Mouse (Mus musculus) forebrain, embryonic 15.5 days (tissue): ENCODE results near the gene Olfr482. TPM values are rescaled to one million over a fixed set of nuclear protein-coding genes. Genes with fewer than 3 reads are reported as not detected.

Source experiments
- ATAC-seq: fragments of 200-750 bp; cut with Nextera tagmentation; replicated peaks from 2 replicates; pipeline ENCODE4 v1.8.0; 2017; ENCODE audit warnings: mild to moderate bottlenecking, moderate TSS enrichment, moderate library complexity
- H3K27ac ChIP-seq: fragments of 300-500 bp; sonication (generic); replicated peaks from 2 replicates; pipeline ENCODE4 v1.5.1; 2015; ENCODE audit warnings: mild to moderate bottlenecking, inconsistent platforms
- H3K27me3 ChIP-seq: fragments of 300-500 bp; sonication (generic); 2 replicates; pipeline ENCODE4 v1.6.1; 2015; ENCODE audit warnings: inconsistent platforms
- H3K36me3 ChIP-seq: fragments of 300-500 bp; sonication (generic); 2 replicates; pipeline ENCODE4 v1.6.1; 2015; ENCODE audit warnings: mild to moderate bottlenecking, inconsistent platforms
- H3K4me1 ChIP-seq: fragments of 300-500 bp; sonication (generic); 2 replicates; pipeline ENCODE4 v1.6.1; 2015; ENCODE audit warnings: inconsistent platforms
- H3K4me2 ChIP-seq: fragments of 300-500 bp; sonication (generic); replicated peaks from 2 replicates; pipeline ENCODE4 v1.6.1; 2015; ENCODE audit warnings: mild to moderate bottlenecking, inconsistent platforms
- H3K4me3 ChIP-seq: fragments of 300-500 bp; sonication (generic); 2 replicates; pipeline ENCODE4 v1.5.1; 2015; ENCODE audit warnings: mild to moderate bottlenecking, inconsistent platforms
- H3K9ac ChIP-seq: fragments of 300-500 bp; sonication (generic); replicated peaks from 2 replicates; pipeline ENCODE4 v1.6.1; 2015; ENCODE audit warnings: mild to moderate bottlenecking, inconsistent platforms
- H3K9me3 ChIP-seq: fragments of 300-500 bp; sonication (generic); 2 replicates; pipeline ENCODE4 v1.6.1; 2016; ENCODE audit warnings: inconsistent platforms
- WGBS: fragments of 180-500 bp; shearing (Covaris S2); methylation state at CpG from one replicate; pipeline ENCODE4 v1.1.7; 2015; ENCODE audit warnings: mixed read lengths; 5-methylcytosine and 5-hydroxymethylcytosine counted together
- polyA plus RNA-seq: library from polyadenylated mRNA; unstranded; fragments of >200 nt; fragmentation: Nextera tagmentation; extraction: Ambion mirVana; gene quantifications from 2 replicates; pipeline ENCODE4 v1.2.1, GENCODE M21; 2015

Gene Olfr482
- 0.08 and 0.09 TPM in 2 replicates for polyA plus RNA-seq

GRCm38 (mm10) chr7:108097486-108097885 is at the start of gene Olfr482:
Gene Olfr482 (minus strand): TSS chr7:108097586.
- Histone ChIP-seq H3K4me2 (no peak within 1 kb of the TSS), H3K4me3 (no peak within 1 kb of the TSS)
- whole genome bisulfite sequencing, result 93% methylated on average over 1 of the region's 1 CpGs

DNA sequence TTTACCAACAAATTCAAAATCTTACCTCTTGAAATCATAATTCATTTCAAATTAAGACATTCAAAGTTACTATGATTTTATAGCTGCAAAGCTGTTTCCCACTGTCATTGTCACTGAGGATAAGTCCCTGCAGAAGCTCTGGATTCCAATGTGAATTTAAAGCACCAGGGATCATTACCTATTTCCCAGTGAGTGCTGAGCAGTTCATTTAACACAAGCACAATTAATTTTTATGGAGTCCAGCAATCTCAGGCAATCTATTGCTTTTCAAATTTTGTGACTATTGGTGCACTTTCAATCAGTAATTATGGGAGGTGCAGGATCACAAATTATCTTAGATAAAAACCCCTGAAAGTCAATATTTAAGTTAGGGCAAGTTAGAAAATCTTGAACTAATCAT is 30.0 kb upstream of the Olfr482 start, which contains the start of gene Olfr484:
Olfr484 (minus strand) TSS at position 101 of the 400 bp plus-strand sequence.
- H3K9ac ChIP-seq, result no peak within 1 kb of the TSS
- ATAC-seq, result no peak
- H3K4me3 ChIP-seq, result no peak within 1 kb of the TSS
- no peak within 1 kb of the TSS for H3K27ac ChIP-seq
- H3K27me3 ChIP-seq, result no peaks in the 10 kb centered on the region
- H3K4me1 ChIP-seq, result no peaks in the 10 kb centered on the region
- no peaks in the 10 kb centered on the region for H3K36me3 ChIP-seq
- no peak within 1 kb of the TSS for H3K4me2 ChIP-seq
- no peaks in the 10 kb centered on the region for H3K9me3 ChIP-seq

More at GRCm38 (mm10) chr7:108097486-108097885, at the start of gene Olfr482:
- H3K9ac ChIP-seq, result no peak within 1 kb of the TSS
- H3K4me1 ChIP-seq, result no peaks in the 10 kb centered on the region
- H3K27me3 ChIP-seq, result no peaks in the 10 kb centered on the region
- no peaks in the 10 kb centered on the region for H3K9me3 ChIP-seq
- H3K36me3 ChIP-seq, result no peaks in the 10 kb centered on the region
- no peak within 1 kb of the TSS for H3K27ac ChIP-seq
- ATAC-seq, result no peak

- Histone ChIP-seq H3K27me3 (no peaks in the 10 kb centered on the region), H3K36me3 (no peaks in the 10 kb centered on the region), H3K4me2 (no peak overlapping the region), H3K9me3 (no peaks in the 10 kb centered on the region), H3K4me3 (no peak overlapping the region), H3K4me1 (no peaks in the 10 kb centered on the region), H3K27ac (no peak overlapping the region), H3K9ac (no peak overlapping the region)
- 81% methylated on average over 1 of the region's 1 CpGs for WGBS
- no peak for ATAC-seq
These were observed 24.0 kb upstream of the Olfr482 start for GRCm38 (mm10) chr7:108121416-108121815.

- Histone ChIP-seq H3K4me3 (no peak overlapping the region), H3K9ac (no peak overlapping the region), H3K36me3 (no peaks in the 10 kb centered on the region), H3K4me1 (no peaks in the 10 kb centered on the region), H3K4me2 (no peak overlapping the region), H3K27me3 (no peaks in the 10 kb centered on the region), H3K9me3 (no peaks in the 10 kb centered on the region), H3K27ac (no peak overlapping the region)
- WGBS, result 30% methylated on average over 1 of the region's 1 CpGs
- no peak for ATAC-seq
These were observed 23.3 kb upstream of the Olfr482 start for GRCm38 (mm10) chr7:108120681-108121080.

DNA sequence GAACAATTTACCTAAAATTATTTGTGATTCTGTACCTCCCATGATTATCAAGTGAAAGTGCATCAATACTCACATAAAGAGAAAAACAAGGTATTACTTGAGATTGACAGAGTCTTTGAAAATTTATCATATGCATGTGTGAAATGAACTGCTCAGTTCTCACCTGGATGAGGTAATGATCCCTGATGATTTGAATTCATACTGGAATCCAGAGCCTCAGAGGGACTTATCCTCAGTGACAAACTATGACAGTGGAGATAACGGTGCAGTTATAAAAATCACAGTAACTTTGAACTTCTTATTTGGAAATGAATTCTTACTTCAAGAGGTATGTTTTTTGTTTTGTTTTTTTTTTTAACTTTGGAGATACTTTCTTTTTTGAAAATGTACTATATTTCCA is 3.2 kb upstream of the Olfr482 start, which contains the start of gene Olfr483:
Olfr483 (plus strand) TSS at position 301 of the 400 bp plus-strand sequence.
- no peak within 1 kb of the TSS for H3K27ac ChIP-seq
- no peaks in the 10 kb centered on the region for H3K27me3 ChIP-seq
- no peak within 1 kb of the TSS for H3K4me3 ChIP-seq
- ATAC-seq, result no peak
- H3K4me2 ChIP-seq, result no peak within 1 kb of the TSS
- no peaks in the 10 kb centered on the region for H3K36me3 ChIP-seq
- WGBS, result 83% methylated on average over 1 of the region's 1 CpGs
- H3K9me3 ChIP-seq, result no peaks in the 10 kb centered on the region
- H3K9ac ChIP-seq, result no peak within 1 kb of the TSS
- H3K4me1 ChIP-seq, result no peaks in the 10 kb centered on the region

GRCm38 (mm10) chr7:108079555-108079954 is 17.8 kb downstream of the Olfr482 start, which contains the start of gene Olfr481:
Gene Olfr481 (plus strand): TSS chr7:108079855.
- Histone ChIP-seq H3K27ac (no peak within 1 kb of the TSS), H3K4me2 (no peak within 1 kb of the TSS), H3K4me3 (no peak within 1 kb of the TSS), H3K36me3 (no peaks in the 10 kb centered on the region), H3K9ac (no peak within 1 kb of the TSS), H3K9me3 (no peaks in the 10 kb centered on the region), H3K27me3 (no peaks in the 10 kb centered on the region), H3K4me1 (no peaks in the 10 kb centered on the region)
- ATAC-seq, result no peak

DNA sequence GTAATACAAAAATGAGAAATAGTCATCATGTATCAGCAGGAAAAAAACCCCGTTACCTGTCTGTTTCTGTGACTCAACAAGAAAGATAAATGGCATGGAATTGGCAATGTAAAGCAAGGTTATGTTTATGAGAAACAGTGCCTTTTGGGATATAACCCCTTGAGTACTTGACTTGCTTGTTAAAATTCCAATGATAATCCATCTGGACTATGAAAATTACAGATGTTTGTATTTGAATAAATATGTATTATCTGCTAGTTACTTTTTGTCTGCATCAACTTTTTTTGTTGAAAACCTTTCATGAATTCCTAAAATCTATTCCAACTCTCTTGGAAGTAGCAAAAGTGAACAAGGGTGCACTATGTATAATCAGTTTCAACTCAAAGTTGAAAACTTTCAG is 30.1 kb downstream of the Olfr482 start, which contains the start of gene Olfr480:
Olfr480 (minus strand) TSS at position 101 of the 400 bp plus-strand sequence.
- H3K27ac ChIP-seq, result no peak within 1 kb of the TSS
- ATAC-seq, result no peak
- no peaks in the 10 kb centered on the region for H3K27me3 ChIP-seq

GRCm38 (mm10) chr7:108050393-108050792 is 47.0 kb downstream of the Olfr482 start, which contains the start of gene Olfr479:
Gene Olfr479 (plus strand): TSS chr7:108050693.
- Histone ChIP-seq H3K36me3 (no peaks in the 10 kb centered on the region), H3K4me3 (no peak within 1 kb of the TSS), H3K4me1 (no peaks in the 10 kb centered on the region), H3K9ac (no peak within 1 kb of the TSS), H3K27me3 (no peaks in the 10 kb centered on the region), H3K9me3 (no peaks in the 10 kb centered on the region), H3K27ac (no peak within 1 kb of the TSS), H3K4me2 (no peak within 1 kb of the TSS)
- ATAC-seq, result no peak
- WGBS, result 90% methylated on average over 2 of the region's 2 CpGs

More for the DNA sequence above, 30.1 kb downstream of the Olfr482 start, which contains the start of gene Olfr480:
- no peak within 1 kb of the TSS for H3K4me3 ChIP-seq
- no peaks in the 10 kb centered on the region for H3K9me3 ChIP-seq
- no peaks in the 10 kb centered on the region for H3K4me1 ChIP-seq
- H3K36me3 ChIP-seq, result no peaks in the 10 kb centered on the region
- H3K4me2 ChIP-seq, result no peak within 1 kb of the TSS
- no peak within 1 kb of the TSS for H3K9ac ChIP-seq
- WGBS, result 90% methylated on average over 1 of the region's 1 CpGs

Other genes starting within 250 kb of the Olfr482 start
- not detected in 2 replicates for gene Olfr472, start 199.7 kb downstream of the Olfr482 start, polyA plus RNA-seq
- not detected in 2 replicates for gene Olfr473, start 167.1 kb downstream of the Olfr482 start, polyA plus RNA-seq
- gene Olfr474, start 142.9 kb downstream of the Olfr482 start, polyA plus RNA-seq, result not detected in 2 replicates
- gene Olfr476, start 132.8 kb downstream of the Olfr482 start, polyA plus RNA-seq, result not detected in 2 replicates
- not detected in 2 replicates for gene Olfr477, start 110.9 kb downstream of the Olfr482 start, polyA plus RNA-seq
- gene Olfr478, start 63.6 kb downstream of the Olfr482 start, polyA plus RNA-seq, result not detected in 2 replicates
- not detected in 2 replicates for gene Olfr479, start 46.9 kb downstream of the Olfr482 start, polyA plus RNA-seq
- gene Olfr480, start 30.2 kb downstream of the Olfr482 start, polyA plus RNA-seq, result not detected in 2 replicates
- gene Olfr481, start 17.7 kb downstream of the Olfr482 start, polyA plus RNA-seq, result not detected in 2 replicates
- not detected in 2 replicates for gene Olfr483, start 3.3 kb upstream of the Olfr482 start, polyA plus RNA-seq
- not detected in 2 replicates for gene Olfr484, start 29.9 kb upstream of the Olfr482 start, polyA plus RNA-seq
- not detected in 2 replicates for gene Olfr485, start 62.3 kb upstream of the Olfr482 start, polyA plus RNA-seq
- not detected in 2 replicates for gene Olfr486, start 75.2 kb upstream of the Olfr482 start, polyA plus RNA-seq
- gene Olfr487, start 117.0 kb upstream of the Olfr482 start, polyA plus RNA-seq, result not detected in 2 replicates
- not detected in 2 replicates for gene Olfr488, start 160.8 kb upstream of the Olfr482 start, polyA plus RNA-seq
- gene Olfr490, start 191.3 kb upstream of the Olfr482 start, polyA plus RNA-seq, result not detected in 2 replicates
- gene Olfr491, start 215.9 kb upstream of the Olfr482 start, polyA plus RNA-seq, result not detected in 2 replicates
- gene Olfr492, start 226.1 kb upstream of the Olfr482 start, polyA plus RNA-seq, result not detected in 2 replicates
- not detected in 2 replicates for gene Olfr493, start 249.4 kb upstream of the Olfr482 start, polyA plus RNA-seq